Mouse (Mus musculus): ENCODE results near the gene Mrps35. TPM values are rescaled to one million over a fixed set of nuclear protein-coding genes. Genes with fewer than 3 reads are reported as not detected.

The Mrps35 gene
- polyA plus RNA-seq, 1 experiment from 2014 or later = 135 TPM

DNA sequence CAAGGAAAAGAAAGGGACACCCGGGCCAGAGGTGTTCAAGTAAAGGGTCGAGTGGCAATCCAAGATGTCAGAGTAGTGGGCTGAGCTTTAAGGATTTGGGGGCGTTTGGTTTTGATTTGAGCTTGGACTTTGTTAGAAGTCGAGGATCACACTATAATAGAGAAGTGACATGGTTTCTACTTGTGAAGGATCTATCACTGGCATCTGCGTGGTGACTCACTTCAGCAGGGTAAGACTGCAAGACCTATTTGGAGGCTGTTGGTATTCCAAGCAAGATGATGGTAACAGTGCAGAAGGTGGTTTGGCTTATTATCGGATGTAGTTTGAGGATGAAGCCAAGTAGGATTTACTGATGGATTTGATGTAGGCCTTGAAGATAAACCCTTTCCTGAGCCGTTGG is 1.1 kb downstream of the Mrps35 start:
- Histone ChIP-seq H3K27me3 (ENCODE audit: control insufficient read depth, insufficient read depth, low read length) (no peaks in the 10 kb centered on the region), H3K4me1 (ENCODE audit: control insufficient read depth, insufficient read depth, low read length) (peaks cover 9% of the 10 kb centered on the region), H3K9ac (ENCODE audit: low read depth, low read length) (peak overlapping the region; percentile 98), H3K27ac (ENCODE audit: low read depth, low read length) (no peak overlapping the region), H3K36me3 (ENCODE audit: control insufficient read depth, insufficient read depth, low read length) (peaks cover 7% of the 10 kb centered on the region; the same call in 1 of the 2 replicates), H3K4me2 (peak overlapping the region; percentile 79), H3K9me3 (replicated peaks; ENCODE audit: control insufficient read depth, low read length) (no peaks in the 10 kb centered on the region), H3K4me3 (ENCODE audit: low read depth, low read length) (peak overlapping the region; percentile 94)
- ATAC-seq (replicated peaks; ENCODE audit: insufficient number of reproducible peaks, low FRiP score, low TSS enrichment) = no peak
- 45% methylated on average over 7 of the region's 7 CpGs for WGBS (ENCODE audit: insufficient replicate concordance)

- ATAC-seq (replicated peaks; ENCODE audit: insufficient number of reproducible peaks, low FRiP score, low TSS enrichment) = no peak
- no peaks in the 10 kb centered on the region for H3K9me3 ChIP-seq (replicated peaks; ENCODE audit: control insufficient read depth, low read length)
- no peak overlapping the region for H3K4me3 ChIP-seq (ENCODE audit: low read depth, low read length)
- H3K27ac ChIP-seq (ENCODE audit: low read depth, low read length) = no peak overlapping the region
- H3K4me2 ChIP-seq = no peak overlapping the region
- H3K27me3 ChIP-seq (ENCODE audit: control insufficient read depth, insufficient read depth, low read length) = no peaks in the 10 kb centered on the region
- H3K9ac ChIP-seq (ENCODE audit: low read depth, low read length) = no peak overlapping the region
- no peaks in the 10 kb centered on the region; the same call in 1 of the 2 replicates for H3K4me1 ChIP-seq (ENCODE audit: control insufficient read depth, insufficient read depth, low read length)
- peaks cover 27% of the 10 kb centered on the region for H3K36me3 ChIP-seq (ENCODE audit: control insufficient read depth, insufficient read depth, low read length)
- 94% methylated on average over 13 of the region's 13 CpGs for WGBS (ENCODE audit: insufficient replicate concordance)
Observed at GRCm38 (mm10) chr6:147049239-147049805, 6.8 kb downstream of the Mrps35 start.

DNA sequence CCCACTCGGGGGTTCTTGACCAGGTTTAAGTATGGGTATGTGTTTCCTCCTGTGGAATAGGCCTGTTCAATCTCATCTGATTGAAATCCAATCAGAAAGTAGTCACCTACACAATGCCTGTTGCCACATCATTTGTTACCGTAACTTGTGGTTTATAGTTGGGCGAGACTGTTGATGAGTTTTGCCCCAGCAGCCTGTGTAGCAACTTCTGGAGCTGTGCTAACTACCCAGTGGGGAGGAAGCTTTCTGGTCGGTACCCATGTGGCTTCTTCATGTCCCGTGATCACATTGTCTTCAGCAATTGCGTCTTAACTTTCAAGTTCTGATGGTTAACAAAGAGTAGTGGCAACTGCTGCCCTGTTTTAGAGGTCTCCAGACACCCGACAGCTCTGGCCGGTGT is 9.1 kb downstream of the Mrps35 start:
- no peak overlapping the region for H3K9ac ChIP-seq (ENCODE audit: low read depth, low read length)
- no peak for ATAC-seq (replicated peaks; ENCODE audit: insufficient number of reproducible peaks, low FRiP score, low TSS enrichment)

DNA sequence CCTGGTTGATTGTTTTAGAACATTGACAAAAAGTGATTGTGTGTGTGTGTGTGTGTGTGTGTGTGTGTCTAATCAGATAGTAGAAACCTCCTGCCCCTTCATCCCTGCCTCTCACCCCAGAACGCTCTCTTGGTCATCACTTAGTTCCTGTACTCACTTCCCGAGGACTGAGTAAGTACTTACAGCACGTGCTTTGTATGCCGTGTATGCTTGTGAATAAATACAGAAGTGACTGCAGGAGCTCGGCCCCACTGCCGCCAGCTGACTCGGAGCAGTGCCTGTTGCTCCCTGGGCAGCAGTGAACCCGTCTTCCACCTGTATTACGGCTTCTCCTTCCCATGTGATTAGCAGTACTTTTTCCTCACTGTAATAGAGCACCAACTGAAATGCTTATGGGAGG is 9.9 kb downstream of the Mrps35 start:
- Histone ChIP-seq H3K4me1 (ENCODE audit: control insufficient read depth, insufficient read depth, low read length) (no peaks in the 10 kb centered on the region), H3K27me3 (ENCODE audit: control insufficient read depth, insufficient read depth, low read length) (no peaks in the 10 kb centered on the region), H3K9ac (ENCODE audit: low read depth, low read length) (no peak overlapping the region), H3K36me3 (ENCODE audit: control insufficient read depth, insufficient read depth, low read length) (peaks cover 27% of the 10 kb centered on the region), H3K4me2 (no peak overlapping the region), H3K4me3 (ENCODE audit: low read depth, low read length) (no peak overlapping the region), H3K27ac (ENCODE audit: low read depth, low read length) (no peak overlapping the region), H3K9me3 (replicated peaks; ENCODE audit: control insufficient read depth, low read length) (no peaks in the 10 kb centered on the region)
- no peak for ATAC-seq (replicated peaks; ENCODE audit: insufficient number of reproducible peaks, low FRiP score, low TSS enrichment)
- WGBS (ENCODE audit: insufficient replicate concordance) = 90% methylated on average over 9 of the region's 9 CpGs

More for the DNA sequence above, 9.1 kb downstream of the Mrps35 start:
- Histone ChIP-seq H3K27me3 (ENCODE audit: control insufficient read depth, insufficient read depth, low read length) (no peaks in the 10 kb centered on the region), H3K9me3 (replicated peaks; ENCODE audit: control insufficient read depth, low read length) (no peaks in the 10 kb centered on the region), H3K4me3 (ENCODE audit: low read depth, low read length) (no peak overlapping the region), H3K27ac (ENCODE audit: low read depth, low read length) (no peak overlapping the region), H3K36me3 (ENCODE audit: control insufficient read depth, insufficient read depth, low read length) (peaks cover 27% of the 10 kb centered on the region), H3K4me1 (ENCODE audit: control insufficient read depth, insufficient read depth, low read length) (no peaks in the 10 kb centered on the region), H3K4me2 (no peak overlapping the region)
- WGBS (ENCODE audit: insufficient replicate concordance) = 89% methylated on average over 8 of the region's 8 CpGs

GRCm38 (mm10) chr6:147053785-147054646 is 11.5 kb downstream of the Mrps35 start:
- no peaks in the 10 kb centered on the region for H3K4me1 ChIP-seq (ENCODE audit: control insufficient read depth, insufficient read depth, low read length)
- no peaks in the 10 kb centered on the region for H3K9me3 ChIP-seq (replicated peaks; ENCODE audit: control insufficient read depth, low read length)
- no peak overlapping the region for H3K4me2 ChIP-seq
- WGBS (ENCODE audit: insufficient replicate concordance) = 90% methylated on average over 19 of the region's 19 CpGs
- H3K27me3 ChIP-seq (ENCODE audit: control insufficient read depth, insufficient read depth, low read length) = no peaks in the 10 kb centered on the region
- no peak for ATAC-seq (replicated peaks; ENCODE audit: insufficient number of reproducible peaks, low FRiP score, low TSS enrichment)
- H3K9ac ChIP-seq (ENCODE audit: low read depth, low read length) = no peak overlapping the region
- no peak overlapping the region for H3K27ac ChIP-seq (ENCODE audit: low read depth, low read length)
- peaks cover 22% of the 10 kb centered on the region for H3K36me3 ChIP-seq (ENCODE audit: control insufficient read depth, insufficient read depth, low read length)
- H3K4me3 ChIP-seq (ENCODE audit: low read depth, low read length) = no peak overlapping the region

DNA sequence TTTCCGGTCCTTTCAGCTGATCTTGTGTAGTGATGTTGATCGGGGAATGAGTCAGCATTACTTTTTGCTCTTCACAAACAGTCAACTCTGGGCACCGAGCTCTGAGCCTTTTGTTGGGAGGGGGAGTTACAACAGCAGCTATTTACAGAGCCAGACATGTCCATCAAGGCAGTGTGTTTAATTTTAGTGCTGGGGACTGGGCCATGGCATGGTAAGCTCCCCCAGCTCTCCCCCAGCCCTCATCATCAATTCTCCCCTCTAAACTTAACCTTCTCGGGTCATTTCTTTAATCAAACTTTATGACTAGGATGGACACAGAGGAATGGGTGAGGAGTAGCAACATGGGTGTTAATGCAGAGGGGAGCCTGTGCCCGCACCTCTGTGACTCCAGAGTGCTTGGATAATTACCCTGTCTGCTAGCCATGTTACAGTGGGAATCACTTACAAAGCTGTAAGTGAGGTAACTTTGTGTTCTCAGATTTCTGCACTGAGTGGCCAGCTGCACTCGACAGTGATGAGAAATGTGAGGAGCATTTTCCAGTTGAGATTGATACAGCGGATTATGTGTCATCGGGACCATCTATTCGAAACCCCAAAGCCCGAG is 12.9 kb downstream of the Mrps35 start:
- Histone ChIP-seq H3K4me1 (ENCODE audit: control insufficient read depth, insufficient read depth, low read length) (no peaks in the 10 kb centered on the region), H3K9ac (ENCODE audit: low read depth, low read length) (no peak overlapping the region), H3K9me3 (replicated peaks; ENCODE audit: control insufficient read depth, low read length) (no peaks in the 10 kb centered on the region), H3K4me2 (no peak overlapping the region), H3K36me3 (ENCODE audit: control insufficient read depth, insufficient read depth, low read length) (peaks cover 16% of the 10 kb centered on the region), H3K27me3 (ENCODE audit: control insufficient read depth, insufficient read depth, low read length) (no peaks in the 10 kb centered on the region), H3K27ac (ENCODE audit: low read depth, low read length) (no peak overlapping the region), H3K4me3 (ENCODE audit: low read depth, low read length) (no peak overlapping the region)
- 77% methylated on average over 10 of the region's 10 CpGs for WGBS (ENCODE audit: insufficient replicate concordance)
- ATAC-seq (replicated peaks; ENCODE audit: insufficient number of reproducible peaks, low FRiP score, low TSS enrichment) = no peak

DNA sequence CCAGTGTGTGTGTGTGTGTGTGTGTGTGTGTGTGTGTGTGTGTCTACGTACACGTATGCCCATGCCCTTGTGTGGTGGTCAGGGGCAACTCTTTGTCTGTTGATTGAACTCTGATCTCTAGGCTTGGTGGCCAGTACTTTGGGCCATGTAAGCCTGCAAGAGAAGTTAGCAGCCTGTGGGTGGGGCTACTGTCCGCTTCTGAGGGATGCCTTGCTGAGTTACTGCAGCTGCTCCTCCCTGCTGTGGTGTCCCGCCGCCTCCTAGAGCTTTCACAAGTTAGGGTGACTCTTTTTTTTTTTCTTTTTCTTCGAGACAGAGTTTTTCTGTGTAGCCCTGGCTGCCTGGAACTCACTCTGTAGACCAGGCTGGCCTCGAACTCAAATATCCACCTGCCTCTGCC is 16.8 kb downstream of the Mrps35 start:
- ATAC-seq (replicated peaks; ENCODE audit: insufficient number of reproducible peaks, low FRiP score, low TSS enrichment) = no peak

GRCm38 (mm10) chr6:147061630-147062029 is 19.1 kb downstream of the Mrps35 start:
- no peak for ATAC-seq (replicated peaks; ENCODE audit: insufficient number of reproducible peaks, low FRiP score, low TSS enrichment)
- no peak overlapping the region for H3K27ac ChIP-seq (ENCODE audit: low read depth, low read length)
- H3K27me3 ChIP-seq (ENCODE audit: control insufficient read depth, insufficient read depth, low read length) = no peaks in the 10 kb centered on the region
- 94% methylated on average over 9 of the region's 9 CpGs for WGBS (ENCODE audit: insufficient replicate concordance)
- no peaks in the 10 kb centered on the region for H3K4me1 ChIP-seq (ENCODE audit: control insufficient read depth, insufficient read depth, low read length)
- peaks cover 8% of the 10 kb centered on the region for H3K36me3 ChIP-seq (ENCODE audit: control insufficient read depth, insufficient read depth, low read length)
- H3K4me2 ChIP-seq = no peak overlapping the region
- H3K4me3 ChIP-seq (ENCODE audit: low read depth, low read length) = no peak overlapping the region
- H3K9ac ChIP-seq (ENCODE audit: low read depth, low read length) = no peak overlapping the region
- H3K9me3 ChIP-seq (replicated peaks; ENCODE audit: control insufficient read depth, low read length) = no peaks in the 10 kb centered on the region

More for the DNA sequence above, 16.8 kb downstream of the Mrps35 start:
- H3K27me3 ChIP-seq (ENCODE audit: control insufficient read depth, insufficient read depth, low read length) = no peaks in the 10 kb centered on the region
- H3K9ac ChIP-seq (ENCODE audit: low read depth, low read length) = no peak overlapping the region
- no peak overlapping the region for H3K27ac ChIP-seq (ENCODE audit: low read depth, low read length)
- H3K4me1 ChIP-seq (ENCODE audit: control insufficient read depth, insufficient read depth, low read length) = no peaks in the 10 kb centered on the region
- H3K4me2 ChIP-seq = no peak overlapping the region
- H3K36me3 ChIP-seq (ENCODE audit: control insufficient read depth, insufficient read depth, low read length) = peaks cover 8% of the 10 kb centered on the region
- no peak overlapping the region for H3K4me3 ChIP-seq (ENCODE audit: low read depth, low read length)
- WGBS (ENCODE audit: insufficient replicate concordance) = 64% methylated on average over 7 of the region's 7 CpGs
- H3K9me3 ChIP-seq (replicated peaks; ENCODE audit: control insufficient read depth, low read length) = no peaks in the 10 kb centered on the region

Measured in heart, embryonic 11.5 days (tissue).